Mouse (Mus musculus) liver, postnatal 0 days (tissue): Measurements from ENCODE around the gene Trim2. TPM values are rescaled to one million over a fixed set of nuclear protein-coding genes. Genes with fewer than 3 reads are reported as not detected.

ENCODE experiments used
- ATAC-seq: fragments of 200-750 bp; cut with Nextera tagmentation; 2 replicates; pipeline ENCODE4 v1.8.0; 2017; ENCODE audit warnings: mild to moderate bottlenecking, moderate library complexity
- DNase-seq: peaks from one replicate; pipeline ENCODE4 v3.0.0-alpha.2; 2016
- H3K27ac ChIP-seq: fragments of 300-500 bp; sonication (generic); 2 replicates; pipeline ENCODE4 v1.5.1; 2014; ENCODE audit warnings: antibody characterized with exemption, moderate library complexity, mild to moderate bottlenecking, low read depth
- H3K27me3 ChIP-seq: fragments of 300-500 bp; sonication (generic); 2 replicates; pipeline ENCODE4 v1.6.1; 2014; ENCODE audit warnings: low read length, control low read depth, mixed read lengths; ENCODE audit not compliant: insufficient read depth
- H3K36me3 ChIP-seq: fragments of 300-500 bp; sonication (generic); replicated peaks from 2 replicates; pipeline ENCODE4 v1.6.1; 2014; ENCODE audit warnings: mild to moderate bottlenecking, control low read depth, low read length, moderate library complexity, mixed read lengths; ENCODE audit not compliant: insufficient read depth
- H3K4me1 ChIP-seq: fragments of 300-500 bp; sonication (generic); 2 replicates; pipeline ENCODE4 v1.6.1; 2014; ENCODE audit warnings: antibody characterized with exemption, mild to moderate bottlenecking, control low read depth; ENCODE audit not compliant: insufficient read depth
- H3K4me2 ChIP-seq: fragments of 300-500 bp; sonication (generic); 2 replicates; pipeline ENCODE4 v1.6.1; 2014; ENCODE audit warnings: low read depth, mild to moderate bottlenecking, low read length, moderate library complexity, mixed read lengths
- H3K4me3 ChIP-seq: fragments of 300-500 bp; sonication (generic); 2 replicates; pipeline ENCODE4 v1.5.1; 2014; ENCODE audit warnings: low read depth, low read length
- H3K9ac ChIP-seq: fragments of 300-500 bp; sonication (generic); replicated peaks from 2 replicates; pipeline ENCODE4 v1.6.1; 2014; ENCODE audit warnings: mild to moderate bottlenecking, moderate library complexity
- H3K9me3 ChIP-seq: fragments of 300-500 bp; sonication (generic); 2 replicates; pipeline ENCODE4 v1.6.1; 2016; ENCODE audit warnings: mild to moderate bottlenecking, control low read depth, low read length, mixed read lengths
- CTCF ChIP-seq: sonication (generic); IDR thresholded peaks from 2 replicates; pipeline ENCODE4 v1.5.1; 2016; ENCODE audit warnings: antibody characterized with exemption, low read depth
- EP300 ChIP-seq: IDR thresholded peaks from 2 replicates; pipeline ENCODE4 v1.6.1; 2016; ENCODE audit warnings: antibody characterized with exemption, low read depth, mild to moderate bottlenecking
- WGBS: fragments of 180-500 bp; shearing (Covaris S2); extraction: QIAGEN DNeasy Blood & Tissue Kit; methylation state at CpG from one replicate; pipeline ENCODE4 v1.1.7; 2014; ENCODE audit not compliant: insufficient replicate concordance; 5-methylcytosine and 5-hydroxymethylcytosine counted together
- polyA plus RNA-seq: library from polyadenylated mRNA; unstranded; fragments of >200 nt; fragmentation: Nextera tagmentation; extraction: Ambion mirVana; gene quantifications from 2 replicates; pipeline ENCODE4 v1.2.1, GENCODE M21; 2015

The Trim2 gene
- polyA plus RNA-seq, 1 experiment from 2014 or later = 2.7 TPM

DNA sequence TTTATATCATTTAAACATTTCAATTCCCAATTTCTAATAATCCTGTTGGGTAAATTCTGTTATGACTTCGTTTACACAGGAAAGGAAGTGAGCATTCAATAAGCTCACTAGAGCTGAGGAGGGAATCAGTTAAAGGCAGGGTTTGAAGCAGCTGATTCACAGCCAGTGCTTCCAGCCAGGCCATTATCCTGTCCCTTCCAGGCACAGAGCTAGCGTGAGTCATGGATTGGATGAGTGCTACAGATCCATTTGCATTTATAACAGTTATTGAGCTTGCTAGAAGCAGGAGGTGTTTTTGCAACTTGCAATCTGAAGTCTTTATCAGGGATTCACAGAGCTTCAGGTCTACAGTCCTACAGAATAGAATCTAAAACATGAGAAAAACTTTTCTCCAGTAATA, 99.3 kb downstream of the Trim2 start:
- no peaks in the 10 kb centered on the region for H3K9me3 ChIP-seq
- H3K4me2 ChIP-seq = no peak overlapping the region
- H3K36me3 ChIP-seq = no peaks in the 10 kb centered on the region; the same call in 1 of the 2 replicates
- 55% methylated on average over 2 of the region's 2 CpGs for WGBS
- no peak overlapping the region for H3K4me3 ChIP-seq
- TF ChIP-seq EP300 (no peak), CTCF (no peak)
- DNase-seq = no peak
- no peak overlapping the region for H3K9ac ChIP-seq
- ATAC-seq = no peak
- H3K27ac ChIP-seq = no peak overlapping the region
- no peaks in the 10 kb centered on the region for H3K27me3 ChIP-seq
- H3K4me1 ChIP-seq = no peaks in the 10 kb centered on the region

DNA sequence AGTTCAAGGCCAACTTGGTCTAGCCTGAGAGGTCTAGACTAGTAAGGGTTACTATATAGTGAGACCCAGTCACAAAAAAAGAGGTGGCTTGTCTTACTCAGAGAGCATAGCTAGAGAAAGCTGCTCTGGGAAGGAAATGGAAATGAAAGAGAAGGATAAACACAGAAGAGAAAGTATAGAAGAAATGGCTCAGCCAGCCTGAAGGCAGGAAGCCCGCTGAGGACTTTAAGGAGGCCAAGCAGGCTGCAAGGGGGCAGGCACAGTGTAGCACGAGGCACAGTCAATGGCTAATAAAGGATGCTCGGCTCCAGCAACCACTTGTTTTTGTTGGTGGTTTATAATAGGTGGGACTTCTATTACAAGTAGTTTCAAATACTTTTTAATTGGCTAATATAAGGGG, 100.6 kb downstream of the Trim2 start:
- no peak for ATAC-seq

DNA sequence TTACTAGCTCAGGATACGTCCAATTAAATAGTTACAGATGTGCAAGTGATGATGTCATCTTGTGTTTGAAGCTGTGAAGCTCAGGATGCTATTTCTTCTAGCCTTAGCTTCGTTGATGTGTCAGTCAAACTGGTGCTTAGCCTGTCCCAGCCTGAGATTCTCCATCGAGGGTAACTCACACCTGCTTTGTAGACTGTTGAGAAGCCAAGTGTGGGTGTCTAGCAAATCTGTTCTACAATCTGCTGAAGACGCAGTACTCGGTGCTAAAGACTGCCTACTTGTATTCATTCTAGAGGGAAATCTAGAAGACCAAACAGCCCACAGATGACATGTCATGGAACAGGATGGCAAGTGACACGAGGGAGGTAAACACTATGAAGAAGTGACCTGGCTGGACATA, 101.0 kb downstream of the Trim2 start:
- Histone ChIP-seq H3K9ac (no peak overlapping the region), H3K4me1 (no peaks in the 10 kb centered on the region), H3K36me3 (no peaks in the 10 kb centered on the region; the same call in 1 of the 2 replicates), H3K27me3 (no peaks in the 10 kb centered on the region), H3K27ac (no peak overlapping the region), H3K4me3 (no peak overlapping the region), H3K9me3 (no peaks in the 10 kb centered on the region), H3K4me2 (no peak overlapping the region)
- TF ChIP-seq EP300 (no peak), CTCF (no peak)
- no peak for DNase-seq
- 79% methylated on average over 6 of the region's 6 CpGs for WGBS
- no peak for ATAC-seq

More for the DNA sequence above, 100.6 kb downstream of the Trim2 start:
- Histone ChIP-seq H3K27ac (no peak overlapping the region), H3K36me3 (no peaks in the 10 kb centered on the region; the same call in 1 of the 2 replicates), H3K4me3 (no peak overlapping the region), H3K9me3 (no peaks in the 10 kb centered on the region), H3K9ac (no peak overlapping the region), H3K27me3 (no peaks in the 10 kb centered on the region), H3K4me2 (no peak overlapping the region), H3K4me1 (no peaks in the 10 kb centered on the region)
- TF ChIP-seq CTCF (no peak), EP300 (no peak)
- WGBS = 69% methylated on average over 3 of the region's 3 CpGs
- DNase-seq = no peak

DNA sequence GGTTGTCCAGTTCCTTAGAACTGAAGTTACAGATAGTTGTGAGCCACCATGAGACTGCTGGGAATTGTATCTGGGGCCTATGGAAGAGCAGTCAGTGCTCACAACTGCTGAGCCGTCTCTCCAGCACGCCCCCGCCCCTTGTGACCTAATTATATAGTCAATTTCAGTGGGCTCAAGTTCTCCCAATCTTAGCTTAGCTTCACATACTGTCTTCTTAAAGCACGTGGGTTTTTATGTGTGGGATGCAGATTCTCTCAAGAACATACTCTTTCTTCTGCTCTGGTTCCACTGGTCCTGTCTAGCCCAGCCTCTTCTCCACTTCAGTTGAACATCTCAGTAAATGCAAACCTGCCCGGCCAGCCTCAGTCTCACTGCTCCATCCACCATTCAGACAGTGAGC, 102.0 kb downstream of the Trim2 start:
- no peaks in the 10 kb centered on the region for H3K9me3 ChIP-seq

GRCm38 (mm10) chr3:84200559-84201420, 105.9 kb downstream of the Trim2 start:
- no peaks in the 10 kb centered on the region for H3K4me1 ChIP-seq
- no peak overlapping the region for H3K27ac ChIP-seq
- WGBS = 76% methylated on average over 13 of the region's 13 CpGs
- H3K27me3 ChIP-seq = no peaks in the 10 kb centered on the region
- no peak overlapping the region for H3K4me3 ChIP-seq
- H3K4me2 ChIP-seq = no peak overlapping the region
- H3K36me3 ChIP-seq = 0 out of 2 replicates have a peak, but pooled peaks cover 3% of the 10 kb centered on the region
- ATAC-seq = no peak
- TF ChIP-seq EP300 (no peak), CTCF (no peak)
- H3K9ac ChIP-seq = no peak overlapping the region
- no peak for DNase-seq
- H3K9me3 ChIP-seq = no peaks in the 10 kb centered on the region

More for the DNA sequence above, 102.0 kb downstream of the Trim2 start:
- Histone ChIP-seq H3K9ac (no peak overlapping the region), H3K27ac (no peak overlapping the region), H3K36me3 (no peaks in the 10 kb centered on the region; the same call in 1 of the 2 replicates), H3K4me2 (no peak overlapping the region), H3K4me1 (no peaks in the 10 kb centered on the region), H3K27me3 (no peaks in the 10 kb centered on the region), H3K4me3 (no peak overlapping the region)
- TF ChIP-seq CTCF (no peak), EP300 (no peak)
- ATAC-seq = no peak
- WGBS = 82% methylated on average over 5 of the region's 5 CpGs
- DNase-seq = no peak

DNA sequence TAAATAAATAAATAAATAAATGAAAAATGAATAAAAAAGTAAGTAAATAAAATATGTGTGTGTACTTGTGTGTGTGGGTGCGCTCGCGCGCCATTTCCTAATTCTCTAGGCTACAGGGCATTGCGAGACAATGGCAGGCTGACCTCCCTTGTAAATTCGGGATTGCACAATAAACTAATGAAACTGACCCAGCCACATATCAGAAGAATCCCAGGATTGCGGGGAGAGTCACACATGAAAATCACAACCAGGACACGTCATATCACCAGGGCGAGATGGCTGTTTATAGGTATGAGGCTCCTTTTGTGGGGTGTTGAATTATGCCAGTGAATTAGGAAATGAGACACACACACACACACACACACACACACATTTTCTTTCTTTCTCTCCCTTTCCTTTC, 107.2 kb downstream of the Trim2 start:
- ATAC-seq = no peak
- H3K9me3 ChIP-seq = no peaks in the 10 kb centered on the region
- WGBS = 91% methylated on average over 9 of the region's 9 CpGs
- DNase-seq = no peak
- H3K4me3 ChIP-seq = no peak overlapping the region
- no peak for TF ChIP-seq CTCF
- no peak for TF ChIP-seq EP300
- no peak overlapping the region for H3K9ac ChIP-seq
- no peak overlapping the region for H3K4me2 ChIP-seq
- H3K27ac ChIP-seq = no peak overlapping the region
- no peaks in the 10 kb centered on the region for H3K27me3 ChIP-seq
- H3K4me1 ChIP-seq = no peaks in the 10 kb centered on the region
- 0 out of 2 replicates have a peak, but pooled peaks cover 3% of the 10 kb centered on the region for H3K36me3 ChIP-seq
